Mouse (Mus musculus) C2C12 (cell line): ENCODE results near the gene Zfp385b. TPM values are rescaled to one million over a fixed set of nuclear protein-coding genes. Genes with fewer than 3 reads are reported as not detected.
A peak's percentile ranks its signal among the peaks of the same experiment; 100 is the strongest.

Source experiments
- H3K27me3 ChIP-seq: one replicate; pipeline ENCODE4 v1.6.1; 2011; ENCODE audit not compliant: control insufficient read depth, insufficient read depth, insufficient read length
- H3K36me3 ChIP-seq: one replicate; pipeline ENCODE4 v1.6.1; 2011; ENCODE audit not compliant: control insufficient read depth, insufficient read depth
- H3K4me3 ChIP-seq: one replicate; pipeline ENCODE4 v1.5.1; 2011; ENCODE audit warnings: mild to moderate bottlenecking, control low read depth; ENCODE audit not compliant: poor library complexity, insufficient read depth, severe bottlenecking
- H3K79me2 ChIP-seq: one replicate; pipeline ENCODE4 v1.6.1; 2011; ENCODE audit not compliant: control insufficient read depth, insufficient read depth
- H3K79me3 ChIP-seq: one replicate; pipeline ENCODE4 v1.6.1; 2011; ENCODE audit warnings: low read depth, control low read depth
- H3ac ChIP-seq: one replicate; pipeline ENCODE3; 2011; ENCODE audit warnings: low read depth; ENCODE audit not compliant: control insufficient read depth, insufficient read length
- CEBPB ChIP-seq: IDR thresholded peaks from one replicate; pipeline ENCODE4 v1.6.1; 2011; ENCODE audit warnings: low read depth, mild to moderate bottlenecking, control low read depth, moderate library complexity
- CTCF ChIP-seq: IDR thresholded peaks from one replicate; pipeline ENCODE4 v1.5.1; 2011; ENCODE audit not compliant: control insufficient read depth, insufficient read depth, insufficient read length
- FOSL1 ChIP-seq: IDR thresholded peaks from one replicate; pipeline ENCODE4 v1.8.0; 2011; ENCODE audit warnings: mild to moderate bottlenecking, low read length; ENCODE audit not compliant: poor library complexity, insufficient read depth, severe bottlenecking
- MAX ChIP-seq: IDR thresholded peaks from one replicate; pipeline ENCODE4 v1.6.1; 2011; ENCODE audit warnings: mild to moderate bottlenecking, control low read depth
- MYOD1 ChIP-seq: IDR thresholded peaks from one replicate; pipeline ENCODE4 v1.6.1; 2011; ENCODE audit warnings: low read depth; ENCODE audit not compliant: control insufficient read depth, insufficient read length
- MYOG ChIP-seq: IDR thresholded peaks from one replicate; pipeline ENCODE4 v1.6.1; 2011; ENCODE audit not compliant: control insufficient read depth, insufficient read length; ENCODE audit errors: extremely low read depth
- USF1 ChIP-seq: IDR thresholded peaks from one replicate; pipeline ENCODE4 v1.6.1; 2011; ENCODE audit warnings: low read depth, mild to moderate bottlenecking, control low read depth, moderate library complexity
- polyA plus RNA-seq: library from polyadenylated mRNA; unstranded; fragments of >200 nt; fragmentation: generic; extraction: Trizol; gene quantifications from one replicate; pipeline ENCODE4 v1.2.1, GENCODE M21; 2012; ENCODE audit warnings: missing spikeins

Zfp385b gene
- polyA plus RNA-seq, 1 experiment = 0.01 TPM

GRCm38 (mm10) chr2:77379332-77379731 lies 440.1 kb downstream of the Zfp385b start:
- H3K79me2 ChIP-seq = no peaks in the 10 kb centered on the region
- H3K4me3 ChIP-seq = no peak overlapping the region
- H3K36me3 ChIP-seq = no peaks in the 10 kb centered on the region
- H3K27me3 ChIP-seq = peaks cover 3% of the 10 kb centered on the region
- H3K79me3 ChIP-seq = no peaks in the 10 kb centered on the region
- TF ChIP-seq MYOG = no peak
- TF ChIP-seq FOSL1 = no peak
- no peak for TF ChIP-seq CTCF
- TF ChIP-seq USF1 = no peak
- TF ChIP-seq MAX = no peak
- TF ChIP-seq CEBPB = no peak
- no peak overlapping the region for H3ac ChIP-seq

GRCm38 (mm10) chr2:77376823-77377222 lies 442.6 kb downstream of the Zfp385b start:
- H3K79me3 ChIP-seq = no peaks in the 10 kb centered on the region
- H3K36me3 ChIP-seq = no peaks in the 10 kb centered on the region
- no peak overlapping the region for H3K4me3 ChIP-seq
- H3K27me3 ChIP-seq = no peaks in the 10 kb centered on the region
- TF ChIP-seq MYOG = no peak
- no peak for TF ChIP-seq USF1
- peak; percentile 90 for TF ChIP-seq MYOD1
- no peak overlapping the region for H3ac ChIP-seq
- no peaks in the 10 kb centered on the region for H3K79me2 ChIP-seq

- Histone ChIP-seq H3ac (no peak overlapping the region), H3K79me3 (no peaks in the 10 kb centered on the region), H3K27me3 (no peaks in the 10 kb centered on the region), H3K79me2 (no peaks in the 10 kb centered on the region), H3K4me3 (no peak overlapping the region), H3K36me3 (no peaks in the 10 kb centered on the region)
- TF ChIP-seq USF1 (no peak), MAX (no peak), MYOD1 (no peak), FOSL1 (no peak), CTCF (no peak), CEBPB (no peak), MYOG (no peak)
Measured at GRCm38 (mm10) chr2:77375155-77375554, 444.3 kb downstream of the Zfp385b start.

- TF ChIP-seq USF1 (no peak), MYOD1 (no peak)
- no peak overlapping the region for H3ac ChIP-seq
- no peaks in the 10 kb centered on the region for H3K79me2 ChIP-seq
- H3K27me3 ChIP-seq = no peaks in the 10 kb centered on the region
- no peaks in the 10 kb centered on the region for H3K36me3 ChIP-seq
- H3K4me3 ChIP-seq = no peak overlapping the region
- H3K79me3 ChIP-seq = no peaks in the 10 kb centered on the region
Measured at GRCm38 (mm10) chr2:77369174-77369573, 450.3 kb downstream of the Zfp385b start.

Other genes starting within 250 kb of the Zfp385b start
- 8.5 TPM for gene Cwc22, start 126.7 kb upstream of the Zfp385b start, polyA plus RNA-seq